Mouse (Mus musculus) CH12.LX (cell line): ENCODE data around the gene Strip1. TPM values are rescaled to one million over a fixed set of nuclear protein-coding genes. Genes with fewer than 3 reads are reported as not detected.

Source experiments
- DNase-seq: peaks from one replicate; pipeline ENCODE4 v3.0.0-alpha.2; 2013; ENCODE audit errors: extremely low read depth
- H3K27ac ChIP-seq: 2 replicates; pipeline ENCODE4 v1.5.1; 2012; ENCODE audit warnings: low read depth, mild to moderate bottlenecking, control low read depth, moderate library complexity; ENCODE audit not compliant: insufficient read depth
- H3K27me3 ChIP-seq: replicated peaks from 2 replicates; pipeline ENCODE3; 2012; ENCODE audit warnings: inconsistent platforms
- H3K36me3 ChIP-seq, 2 experiments: replicated peaks in 1 of 2; 2 replicates each; pipeline versions ENCODE3 to v1.6.1; 2012; ENCODE audit warnings: inconsistent platforms in 1 of 2, low read length in 1 of 2, mild to moderate bottlenecking in 1 of 2, mixed read lengths in 1 of 2, moderate library complexity in 1 of 2; ENCODE audit not compliant: control insufficient read depth in 1 of 2, insufficient read depth in 1 of 2
- H3K4me1 ChIP-seq, 2 experiments: 2 replicates each; pipeline ENCODE4 v1.6.1; 2012; ENCODE audit warnings: inconsistent platforms in 1 of 2, moderate library complexity in 1 of 2; ENCODE audit not compliant: insufficient read depth in 2 of 2, control insufficient read depth in 1 of 2
- H3K4me2 ChIP-seq: 2 replicates; pipeline ENCODE4 v1.6.1; 2012; ENCODE audit warnings: low read depth, mild to moderate bottlenecking, control low read depth; ENCODE audit not compliant: poor library complexity, insufficient read depth, severe bottlenecking
- H3K4me3 ChIP-seq, 3 experiments: fragments of 150-350 bp in 1 of 3; sonication (generic) in 1 of 3; replicated peaks in 1 of 3; 2 replicates each; pipeline versions ENCODE3 to v1.5.1; 2011 to 2012; ENCODE audit warnings: low read depth in 2 of 3, low read length in 2 of 3, mild to moderate bottlenecking in 2 of 3, moderate library complexity in 2 of 3, control low read depth in 1 of 3, improper control_type of control experiment in 1 of 3, inconsistent platforms in 1 of 3, mixed read lengths in 1 of 3; ENCODE audit not compliant: poor library complexity in 1 of 3
- H3K79me2 ChIP-seq: replicated peaks from 2 replicates; pipeline ENCODE4 v1.6.1; 2012; ENCODE audit warnings: mild to moderate bottlenecking, moderate library complexity; ENCODE audit not compliant: control insufficient read depth, poor library complexity, insufficient read depth, severe bottlenecking; ENCODE audit errors: extremely low read depth
- H3K9ac ChIP-seq: 2 replicates; pipeline ENCODE4 v1.6.1; 2012; ENCODE audit warnings: low read depth, mild to moderate bottlenecking, control low read depth, moderate library complexity; ENCODE audit not compliant: insufficient read depth
- H3K9me3 ChIP-seq: replicated peaks from 2 replicates; pipeline ENCODE3; 2012; ENCODE audit warnings: low read length, inconsistent platforms, mixed read lengths
- CHD2 ChIP-seq: IDR thresholded peaks from 2 replicates; pipeline ENCODE4 v1.6.1; 2011; ENCODE audit warnings: low read length, improper control_type of control experiment
- CTCF ChIP-seq, 2 experiments: IDR thresholded peaks in 1 of 2; conservative IDR thresholded peaks in 1 of 2; 2 replicates each; pipeline ENCODE4 v1.5.1; 2011 to 2012; ENCODE audit warnings: low read depth in 2 of 2, low read length in 2 of 2, improper control_type of control experiment in 1 of 2, inconsistent platforms in 1 of 2, mild to moderate bottlenecking in 1 of 2, moderate library complexity in 1 of 2
- EP300 ChIP-seq: IDR thresholded peaks from 2 replicates; pipeline ENCODE4 v1.6.1; 2011; ENCODE audit warnings: low read length, improper control_type of control experiment
- ETS1 ChIP-seq: conservative IDR thresholded peaks from 2 replicates; pipeline ENCODE4 v1.6.1; 2012; ENCODE audit warnings: low read depth, mild to moderate bottlenecking, inconsistent platforms, low read length, improper control_type of control experiment, moderate library complexity
- IRF4 ChIP-seq: IDR thresholded peaks from 2 replicates; pipeline ENCODE4 v1.6.1; 2014; ENCODE audit warnings: low read depth, mild to moderate bottlenecking, inconsistent platforms, low read length, improper control_type of control experiment
- JUN ChIP-seq: IDR thresholded peaks from 2 replicates; pipeline ENCODE4 v1.6.1; 2011; ENCODE audit warnings: low read depth, mild to moderate bottlenecking, low read length, improper control_type of control experiment, moderate library complexity; ENCODE audit not compliant: insufficient read depth
- JUND ChIP-seq: conservative IDR thresholded peaks from 2 replicates; pipeline ENCODE4 v1.6.1; 2011; ENCODE audit warnings: low read depth, low read length, improper control_type of control experiment
- MAFK ChIP-seq: IDR thresholded peaks from 2 replicates; pipeline ENCODE4 v1.6.1; 2011; ENCODE audit warnings: low read length, improper control_type of control experiment; ENCODE audit not compliant: insufficient replicate concordance
- MAZ ChIP-seq: IDR thresholded peaks from 2 replicates; pipeline ENCODE4 v1.6.1; 2012; ENCODE audit warnings: low read depth, mild to moderate bottlenecking, inconsistent platforms, low read length, improper control_type of control experiment, moderate library complexity
- MYC ChIP-seq: IDR thresholded peaks from 2 replicates; pipeline ENCODE4 v1.6.1; 2011; ENCODE audit warnings: low read depth, mild to moderate bottlenecking, improper control_type of control experiment, low read length
- NELFE ChIP-seq: IDR thresholded peaks from 2 replicates; pipeline ENCODE4 v1.6.1; 2011; ENCODE audit warnings: low read depth, low read length, improper control_type of control experiment
- NRF1 ChIP-seq: IDR thresholded peaks from 2 replicates; pipeline ENCODE4 v1.6.1; 2014; ENCODE audit warnings: low read depth, mild to moderate bottlenecking, inconsistent platforms, low read length, improper control_type of control experiment, moderate library complexity
- PAX5 ChIP-seq: IDR thresholded peaks from 2 replicates; pipeline ENCODE4 v1.6.1; 2012; ENCODE audit warnings: low read length, inconsistent platforms, mixed read lengths
- POLR2AphosphoS2 ChIP-seq: IDR thresholded peaks from 2 replicates; pipeline ENCODE4 v1.6.1; 2011; ENCODE audit warnings: low read depth, low read length, improper control_type of control experiment
- RCOR1 ChIP-seq: conservative IDR thresholded peaks from 2 replicates; pipeline ENCODE4 v1.6.1; 2012; ENCODE audit warnings: low read depth, mild to moderate bottlenecking, inconsistent platforms, low read length, improper control_type of control experiment
- SIN3A ChIP-seq: IDR thresholded peaks from 2 replicates; pipeline ENCODE4 v1.6.1; 2012; ENCODE audit warnings: low read length, improper control_type of control experiment, inconsistent platforms
- USF1 ChIP-seq: IDR thresholded peaks from 2 replicates; pipeline ENCODE4 v1.6.1; 2014; ENCODE audit warnings: low read depth, mild to moderate bottlenecking, inconsistent platforms, low read length, improper control_type of control experiment
- USF2 ChIP-seq: conservative IDR thresholded peaks from 2 replicates; pipeline ENCODE4 v1.6.1; 2011; ENCODE audit warnings: low read depth, low read length, improper control_type of control experiment
- ZKSCAN1 ChIP-seq: IDR thresholded peaks from 2 replicates; pipeline ENCODE4 v1.6.1; 2012; ENCODE audit warnings: low read depth, inconsistent platforms, low read length, improper control_type of control experiment, borderline replicate concordance
- ZMIZ1 ChIP-seq: IDR thresholded peaks from 2 replicates; pipeline ENCODE4 v1.6.1; 2012; ENCODE audit warnings: low read depth, mild to moderate bottlenecking, inconsistent platforms, low read length, improper control_type of control experiment
- dilution Hi-C: fragments of 300-500 bp; cut with MboI; formaldehyde crosslinking; loops from 2 replicates; pipeline ENCODE4 v1.14.3; 2020; ENCODE audit warnings: low sequenced_read_pairs; ENCODE audit not compliant: extremely low pct_unique_long_range_greater_than_20kb, extremely low pct_ligation_motif_present
- in situ Hi-C: fragments of 300-500 bp; cut with MboI; formaldehyde crosslinking; loops from 3 replicates; pipeline ENCODE4 v1.14.3; 2019; ENCODE audit warnings: low sequenced_read_pairs, low pct_ligation_motif_present, low pct_unique_long_range_greater_than_20kb, mixed read lengths
- polyA plus RNA-seq: library from polyadenylated mRNA; unstranded; fragments of >175 nt; gene quantifications from 2 replicates; pipeline ENCODE4 v1.2.1, GENCODE M21; 2012; ENCODE audit warnings: low read depth; ENCODE audit not compliant: insufficient read length
- total RNA-seq, 2 experiments: library from RNA; depleted of rRNA; stranded (reverse); fragments of 300-350 nt in 1 of 2; fragments of >200 nt in 1 of 2; gene quantifications; 2 replicates each; pipeline ENCODE4 v1.2.3; 2012 to 2014

Strip1 gene
- total and polyA plus RNA-seq, 3 experiments, result 18.4 to 28.2 (median 27.0) TPM

- dilution Hi-C loops, result no loop called here
Measured at GRCm38 (mm10) chr3:107596559-107596958, 34.9 kb downstream of the Strip1 start.

GRCm38 (mm10) chr3:107595938-107596461 lies 35.5 kb downstream of the Strip1 start:
- in situ Hi-C loops, result no loop called here

More at GRCm38 (mm10) chr3:107596559-107596958, 34.9 kb downstream of the Strip1 start:
- peaks cover 5 to 13% of the 10 kb centered on the region in 2 experiments; a peak in 2 of 4 replicates for H3K4me1 ChIP-seq
- no peaks in the 10 kb centered on the region for H3K36me3 ChIP-seq
- no peak for DNase-seq
- in situ Hi-C loops, result no loop called here
- peaks cover 19% of the 10 kb centered on the region for H3K9me3 ChIP-seq
- TF ChIP-seq MYC (no peak), ETS1 (no peak), SIN3A (no peak), POLR2AphosphoS2 (no peak), NELFE (no peak), USF1 (no peak), MAFK (no peak), ZKSCAN1 (no peak), JUN (no peak), CHD2 (no peak)
- no peak overlapping the region for H3K4me2 ChIP-seq
- no peak overlapping the region for H3K9ac ChIP-seq
- H3K79me2 ChIP-seq, result no peaks in the 10 kb centered on the region
- no peak overlapping the region for H3K27ac ChIP-seq
- H3K27me3 ChIP-seq, result peaks cover 4% of the 10 kb centered on the region
- no peak overlapping the region for H3K4me3 ChIP-seq

More at GRCm38 (mm10) chr3:107595938-107596461, 35.5 kb downstream of the Strip1 start:
- DNase-seq, result no peak
- Histone ChIP-seq H3K79me2 (no peaks in the 10 kb centered on the region), H3K27me3 (no peaks in the 10 kb centered on the region), H3K4me3 (no peak overlapping the region), H3K9me3 (peaks cover 19% of the 10 kb centered on the region), H3K36me3 (no peaks in the 10 kb centered on the region), H3K4me1 (peaks cover 5 to 13% of the 10 kb centered on the region in 2 experiments; a peak in 2 of 4 replicates), H3K4me2 (no peak overlapping the region), H3K27ac (no peak overlapping the region), H3K9ac (no peak overlapping the region)
- TF ChIP-seq ZMIZ1, result no peak
- TF ChIP-seq ETS1, result no peak
- no peak for TF ChIP-seq JUND
- no peak for TF ChIP-seq EP300
- no peak for TF ChIP-seq USF2
- TF ChIP-seq NRF1, result no peak
- TF ChIP-seq IRF4, result no peak
- TF ChIP-seq MAZ, result no peak
- no peak for TF ChIP-seq RCOR1
- TF ChIP-seq CTCF (conservative IDR thresholded peaks at IDR 0.05 in 1 of 2, IDR thresholded peaks at IDR 0.05 in 1 of 2; ENCODE audit: low read depth in 2 of 2, low read length in 2 of 2), result no peak
- TF ChIP-seq PAX5, result no peak
- dilution Hi-C loops, result no loop called here
